Mouse (Mus musculus) ES-E14 (cell line): ENCODE data around the gene Mesd.

Source experiments
- CHD2 ChIP-seq: IDR thresholded peaks from 2 replicates; pipeline ENCODE4 v1.6.1; 2014; ENCODE audit warnings: mild to moderate bottlenecking, low read depth, low read length, inconsistent platforms
- HCFC1 ChIP-seq: IDR thresholded peaks from 2 replicates; pipeline ENCODE4 v1.6.1; 2012; ENCODE audit warnings: low read length, inconsistent platforms, borderline replicate concordance; ENCODE audit not compliant: insufficient read depth
- MAFK ChIP-seq: IDR thresholded peaks from 2 replicates; pipeline ENCODE4 v1.6.1; 2014; ENCODE audit warnings: mild to moderate bottlenecking, low read depth, low read length, inconsistent platforms; ENCODE audit not compliant: insufficient read depth
- ZC3H11A ChIP-seq: IDR thresholded peaks from 2 replicates; pipeline ENCODE4 v1.6.1; 2012; ENCODE audit warnings: low read depth, mild to moderate bottlenecking, inconsistent platforms, low read length, borderline replicate concordance
- ZNF384 ChIP-seq: IDR thresholded peaks from 2 replicates; pipeline ENCODE4 v1.6.1; 2012; ENCODE audit warnings: low read depth, low read length, inconsistent platforms

DNA sequence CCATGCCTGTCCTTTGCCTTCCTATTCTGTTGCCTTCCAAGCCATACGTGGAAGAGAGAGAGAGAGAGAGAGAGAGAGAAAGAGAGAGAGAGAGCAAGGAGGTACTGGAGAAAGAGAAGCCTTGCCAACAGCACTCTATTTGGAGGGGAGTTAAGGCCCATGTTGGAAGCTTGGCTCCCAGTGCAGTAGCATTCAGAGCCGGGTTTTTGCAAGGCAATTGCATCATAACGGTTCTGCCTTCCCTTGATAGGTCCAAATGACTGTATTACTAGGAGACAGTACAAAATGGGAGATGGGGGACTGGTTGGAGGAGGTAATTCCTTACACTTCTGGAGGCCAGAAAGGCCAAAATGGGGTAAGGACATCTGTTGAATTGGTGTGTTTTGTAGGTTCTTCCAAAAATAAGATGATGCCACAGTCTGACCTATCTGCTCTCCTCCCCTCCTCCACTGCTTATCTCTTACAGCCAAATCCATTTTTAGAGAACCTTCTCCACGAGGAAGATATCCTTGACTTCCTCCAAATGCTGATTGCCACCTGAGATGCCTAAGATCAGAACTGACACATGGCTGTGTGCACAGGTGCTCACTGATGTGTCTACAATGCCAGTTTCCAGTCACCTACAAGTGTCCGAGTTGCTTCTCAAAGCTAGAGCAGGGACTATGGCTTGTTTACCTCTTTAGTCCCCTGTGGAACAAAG, 45.6 kb upstream of the Mesd start:
- no peak for TF ChIP-seq ZC3H11A
- no peak for TF ChIP-seq ZNF384
- TF ChIP-seq MAFK: no peak
- no peak for TF ChIP-seq HCFC1
- no peak for TF ChIP-seq CHD2
